Mouse (Mus musculus) left cerebral cortex, adult 8-10 months (tissue): ENCODE results near the gene 1600002K03Rik. TPM values are rescaled to one million over a fixed set of nuclear protein-coding genes. Genes with fewer than 3 reads are reported as not detected.

Source experiments
- DNase-seq, 2 experiments: peaks; one replicate each; pipeline ENCODE4 v3.0.0; 2022; ENCODE audit warnings: low spot score in 2 of 2
- total RNA-seq, 4 experiments: library from RNA; stranded (reverse); gene quantifications; 2 replicates each; pipeline ENCODE4 v1.2.4; 2022

1600002K03Rik gene
- total RNA-seq, 4 experiments from 2014 or later = 4.1 to 6.0 (median 5.5) TPM

GRCm38 (mm10) chr10:80140666-80141035 lies 32.1 kb upstream of the 1600002K03Rik start, which contains the start of gene Cbarp:
Gene Cbarp, minus strand, starts transcription at chr10:80140835.
- no peak for DNase-seq

GRCm38 (mm10) chr10:80141243-80141642 lies 31.5 kb upstream of the 1600002K03Rik start:
- peak; percentile 94 to 98 for DNase-seq

- DNase-seq = peak in 1 of 2 experiments; percentile 96
These were observed 30.8 kb upstream of the 1600002K03Rik start for GRCm38 (mm10) chr10:80141786-80142529.

DNA sequence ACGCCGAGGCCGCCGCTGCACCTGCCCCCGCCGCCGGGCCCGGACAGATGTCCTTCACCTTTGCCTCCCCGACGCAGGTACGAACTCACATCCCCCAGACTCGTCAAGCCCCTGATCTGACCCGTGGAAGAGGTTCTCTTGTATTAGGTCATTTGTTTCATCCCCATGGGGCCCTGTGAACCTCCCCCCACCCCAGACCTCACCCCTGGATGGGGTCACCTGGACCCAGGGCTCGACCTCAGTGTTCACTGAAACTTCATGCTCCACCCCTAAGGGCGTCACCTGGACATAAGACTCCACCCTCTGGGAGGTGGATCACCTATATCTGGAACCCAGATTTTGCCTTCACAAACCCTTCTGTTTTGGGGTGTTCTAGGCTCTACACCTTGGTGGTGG lies 30.2 kb upstream of the 1600002K03Rik start:
- peak in 1 of 2 experiments; percentile 63 for DNase-seq

- DNase-seq = no peak
These were observed 29.1 kb upstream of the 1600002K03Rik start for GRCm38 (mm10) chr10:80143664-80144063.

DNA sequence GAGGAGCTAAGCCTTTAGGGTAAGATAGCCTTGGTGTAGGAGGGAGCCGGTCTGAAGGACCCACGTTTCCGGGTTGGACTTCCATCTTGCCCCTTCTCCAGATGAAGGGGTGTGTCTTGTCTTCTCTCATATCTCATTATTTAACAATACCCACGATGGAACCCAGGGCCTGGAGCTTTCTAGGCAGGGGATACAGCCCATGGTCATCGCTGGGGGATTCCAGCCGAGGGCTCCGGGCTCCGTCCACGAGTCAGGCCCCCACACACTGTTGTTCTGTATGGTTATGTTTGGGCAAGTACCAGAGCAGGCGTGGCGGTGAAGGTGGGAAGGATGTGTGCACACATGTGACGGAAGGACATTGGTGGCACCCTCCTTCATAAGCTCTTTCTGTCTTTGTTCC lies 28.6 kb upstream of the 1600002K03Rik start:
- DNase-seq = no peak

DNA sequence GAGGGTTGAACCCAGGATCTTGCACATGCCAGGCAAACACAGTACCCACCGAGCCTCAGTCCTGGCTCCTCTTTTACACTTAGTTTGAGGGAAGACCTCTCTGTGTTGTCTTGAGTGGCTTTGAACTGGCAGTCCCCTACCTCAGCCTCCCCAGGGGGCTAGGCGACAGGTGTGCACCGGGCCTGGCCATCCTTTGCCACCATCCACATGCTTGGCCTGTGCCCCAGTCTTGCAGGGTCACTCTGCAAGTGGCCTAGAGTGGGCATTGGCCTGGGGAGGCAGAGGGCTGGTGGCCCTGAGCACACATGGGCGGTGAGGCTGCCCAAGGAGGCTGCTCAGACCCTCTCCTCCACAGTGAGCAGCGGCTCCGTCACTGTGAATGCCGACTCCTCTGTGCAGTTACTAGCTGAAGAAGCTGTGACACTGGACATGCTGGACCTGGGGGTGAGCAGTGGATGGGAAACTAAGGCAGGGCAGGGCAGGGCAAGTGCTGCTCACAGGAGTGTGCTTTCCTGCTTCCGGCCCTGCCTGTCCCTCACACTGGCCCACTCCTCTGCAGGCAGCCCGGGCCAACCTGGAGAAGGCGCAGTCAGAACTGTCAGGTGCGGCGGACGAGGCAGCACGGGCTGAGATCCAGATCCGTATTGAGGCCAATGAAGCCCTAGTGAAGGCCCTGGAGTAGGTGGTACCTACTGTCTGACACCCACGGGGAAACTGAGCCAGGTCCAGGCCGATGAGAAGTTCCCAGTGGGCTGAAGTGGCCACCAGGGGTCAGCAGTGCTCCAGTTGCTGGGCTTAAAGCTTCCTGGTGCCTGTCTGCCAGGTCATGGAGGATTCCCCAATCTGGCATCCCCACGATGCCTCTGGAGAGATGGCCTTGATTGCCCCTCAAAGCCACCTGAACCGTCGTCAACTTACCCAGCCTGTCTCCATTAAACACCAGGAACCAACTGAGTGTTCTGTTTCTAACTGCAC lies 27.6 kb upstream of the 1600002K03Rik start:
- DNase-seq = peak in 1 of 2 experiments; percentile 79

GRCm38 (mm10) chr10:80145896-80146295 lies 26.8 kb upstream of the 1600002K03Rik start:
- no peak for DNase-seq

DNA sequence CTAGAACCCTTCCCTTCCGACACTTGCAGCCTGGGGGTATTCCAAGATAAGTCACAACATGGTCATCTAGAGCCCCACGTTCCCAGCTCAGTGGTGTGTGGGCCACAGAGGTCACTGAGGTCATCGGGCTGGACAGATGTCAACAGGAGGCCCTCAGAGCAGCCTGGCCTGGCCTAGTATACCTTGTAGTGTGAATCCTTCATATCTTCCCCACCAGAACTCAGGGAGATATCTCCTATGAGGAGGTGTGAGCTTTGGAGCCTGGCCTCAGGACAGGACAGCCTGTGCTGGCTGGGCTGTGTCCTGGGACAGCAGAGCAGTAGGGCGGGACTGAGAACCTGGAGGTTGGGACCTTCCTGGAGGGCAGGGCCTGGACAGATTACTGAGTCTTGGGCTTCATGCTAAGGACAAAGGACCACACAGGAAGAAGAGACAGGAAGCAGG lies 26.2 kb upstream of the 1600002K03Rik start:
- DNase-seq = no peak

DNA sequence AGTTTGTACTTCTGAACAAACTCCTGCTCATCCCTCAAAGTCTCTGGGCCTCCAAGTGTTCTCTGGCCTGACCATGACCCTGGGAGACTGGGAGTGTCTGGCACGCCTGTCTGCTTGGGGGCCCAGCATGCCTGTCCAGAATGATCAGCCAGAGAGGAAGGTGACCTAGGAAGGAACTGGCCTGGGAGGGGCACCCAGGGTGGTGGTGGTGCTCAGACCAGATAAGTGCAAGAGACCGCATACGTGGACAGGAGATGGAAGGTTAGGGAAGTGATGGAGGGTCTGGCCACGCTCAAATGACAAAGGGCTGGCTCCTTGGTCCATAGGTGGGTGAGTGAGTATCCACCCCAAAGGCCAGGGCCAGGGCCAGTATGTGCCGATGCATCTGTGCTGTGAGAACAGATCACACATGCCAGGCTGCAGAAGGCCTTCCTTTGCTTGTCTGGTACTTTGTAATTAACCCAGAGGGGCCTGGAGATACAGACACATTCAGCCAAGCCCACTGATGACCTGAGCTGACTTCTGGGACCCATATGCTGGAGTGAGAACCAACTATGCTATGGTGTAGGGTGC lies 25.5 kb upstream of the 1600002K03Rik start:
- DNase-seq = no peak

- DNase-seq = peak in 1 of 2 experiments; percentile 72
These were observed 24.8 kb upstream of the 1600002K03Rik start, which contains the start of gene Midn for GRCm38 (mm10) chr10:80147719-80148601. Gene Midn, plus strand, starts transcription at chr10:80148272.

DNA sequence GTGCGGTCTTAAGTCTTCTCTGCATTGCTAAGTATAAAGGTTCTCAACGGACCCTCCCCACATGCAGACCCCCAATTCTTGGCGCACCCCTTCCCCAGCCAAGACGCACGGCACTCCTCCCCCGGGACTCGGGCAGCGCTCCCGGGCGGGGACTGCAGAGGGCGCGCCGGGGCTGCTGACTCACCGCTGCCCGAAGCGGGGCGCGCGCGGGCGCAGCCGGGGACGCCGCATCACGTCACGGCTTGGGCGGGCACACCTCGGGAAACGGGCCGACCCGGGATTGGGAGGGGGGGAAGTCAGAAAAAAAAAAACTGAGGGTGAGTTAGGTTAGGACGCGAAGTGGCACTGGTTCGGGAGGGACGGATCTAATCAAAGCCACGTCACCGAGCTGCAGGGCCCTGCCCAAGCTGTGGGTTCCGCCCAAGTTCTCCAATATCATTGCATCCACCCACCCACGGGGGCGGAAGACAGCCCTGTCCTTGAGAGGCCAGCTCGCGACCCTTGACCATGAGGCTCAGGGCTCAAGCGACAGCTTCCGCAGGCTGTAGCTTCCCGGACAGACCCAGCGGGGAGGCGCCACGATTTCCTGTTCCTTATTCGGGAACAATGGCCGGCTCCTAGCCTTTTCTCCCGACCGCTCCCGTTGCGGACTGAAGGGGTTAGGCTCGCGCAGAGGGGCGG lies 24.0 kb upstream of the 1600002K03Rik start:
- peak; percentile 90 to 92 for DNase-seq

DNA sequence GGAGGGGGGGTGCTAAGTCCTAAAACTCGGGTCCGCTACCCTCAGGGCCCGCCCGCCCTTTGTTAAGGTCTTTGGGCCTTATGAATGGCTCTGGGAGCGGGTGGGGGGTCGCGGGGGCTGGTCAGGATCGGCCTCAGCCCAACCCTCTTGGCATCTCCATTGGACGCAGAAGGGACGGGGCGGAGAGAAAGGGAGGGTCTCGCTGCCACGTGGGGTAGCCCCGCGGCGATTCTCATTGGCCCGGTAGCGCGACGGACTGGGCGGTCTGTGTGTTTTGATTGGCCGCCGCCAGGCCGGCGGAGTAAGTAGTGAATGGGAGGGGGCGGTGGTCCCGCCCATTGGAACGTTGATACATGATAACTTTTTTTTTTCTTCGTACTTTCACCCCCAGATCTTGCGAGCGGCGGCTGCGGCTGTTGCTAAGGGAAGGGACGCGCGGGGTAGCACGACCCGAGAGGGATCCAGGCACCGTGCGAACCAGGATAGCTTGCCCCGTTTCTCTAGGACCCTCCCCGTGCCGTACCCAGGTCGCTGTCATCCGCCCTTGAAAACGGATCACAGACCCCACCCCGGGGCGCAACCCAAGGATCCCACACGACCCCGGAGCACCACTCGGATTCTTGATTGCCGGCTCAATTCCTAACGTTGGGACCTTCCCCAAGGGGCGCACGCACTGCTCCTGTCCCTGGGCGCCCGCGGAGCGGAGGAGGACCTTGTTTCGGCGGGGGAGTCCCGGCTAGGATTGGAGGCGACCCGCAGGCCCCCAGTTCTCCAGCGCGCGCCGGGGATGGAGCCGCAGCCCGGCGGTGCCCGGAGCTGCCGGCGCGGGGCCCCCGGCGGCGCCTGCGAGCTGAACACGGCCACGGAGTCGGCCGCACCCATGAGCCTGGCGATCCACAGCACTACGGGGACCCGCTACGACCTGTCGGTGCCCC lies 23.2 kb upstream of the 1600002K03Rik start:
- DNase-seq = peak; percentile 85 to 98

- DNase-seq = peak in 1 of 2 experiments; percentile 68
These were observed 22.2 kb upstream of the 1600002K03Rik start for GRCm38 (mm10) chr10:80150226-80151210.

- peak in 1 of 2 experiments; percentile 62 for DNase-seq
These were observed 21.3 kb upstream of the 1600002K03Rik start for GRCm38 (mm10) chr10:80151211-80152034.

GRCm38 (mm10) chr10:80152071-80152872 lies 20.5 kb upstream of the 1600002K03Rik start:
- DNase-seq = peak in 1 of 2 experiments; percentile 60
